Mouse (Mus musculus): ENCODE results near the gene Trp53tg5. TPM values are rescaled to one million over a fixed set of nuclear protein-coding genes. Genes with fewer than 3 reads are reported as not detected.

The Trp53tg5 gene
- polyA plus RNA-seq, 1 experiment from 2014 or later: not detected

DNA sequence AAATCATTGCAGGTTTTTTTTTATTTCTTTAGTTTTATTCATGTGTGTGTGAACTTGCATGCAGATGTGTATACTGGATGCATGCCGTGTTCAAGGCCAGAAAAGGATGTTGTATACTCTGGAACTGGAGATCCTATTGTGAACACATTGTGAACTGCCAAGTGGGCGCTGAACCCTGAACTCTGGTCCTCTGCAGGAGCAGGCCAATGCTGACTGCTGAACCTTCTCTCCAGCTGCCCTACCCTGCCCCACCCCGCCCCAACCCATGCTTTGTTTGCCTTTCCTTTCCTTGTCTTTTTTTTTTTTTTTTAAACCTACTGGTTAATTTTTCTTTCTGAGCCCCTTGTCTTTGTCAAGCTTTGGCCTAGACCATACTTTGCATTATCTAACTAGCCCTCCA, 41.4 kb upstream of the Trp53tg5 start:
- Histone ChIP-seq H3K4me2 (ENCODE audit: low read depth, low read length) (no peak overlapping the region), H3K9me3 (replicated peaks; ENCODE audit: control insufficient read depth, low read length) (no peaks in the 10 kb centered on the region), H3K4me3 (replicated peaks; ENCODE audit: low read length) (no peak overlapping the region), H3K36me3 (ENCODE audit: control insufficient read depth, insufficient read depth, low read length) (no peaks in the 10 kb centered on the region), H3K9ac (ENCODE audit: low read length) (no peak overlapping the region), H3K27me3 (ENCODE audit: control insufficient read depth, insufficient read depth, low read length) (no peaks in the 10 kb centered on the region), H3K27ac (ENCODE audit: low read length) (0 out of 2 replicates have a peak overlapping the region, but pooled peaks have one; percentile 8), H3K4me1 (ENCODE audit: control insufficient read depth, insufficient read depth, low read length) (peaks cover 8% of the 10 kb centered on the region)
- ATAC-seq (ENCODE audit: insufficient read depth, low FRiP score): peak; percentile 48; the same call in 1 of the 2 replicates
- 61% methylated on average over 3 of the region's 3 CpGs for WGBS

- no peak overlapping the region for H3K4me3 ChIP-seq (replicated peaks; ENCODE audit: low read length)
Observed at GRCm38 (mm10) chr2:164513389-164513788, 39.9 kb upstream of the Trp53tg5 start.

DNA sequence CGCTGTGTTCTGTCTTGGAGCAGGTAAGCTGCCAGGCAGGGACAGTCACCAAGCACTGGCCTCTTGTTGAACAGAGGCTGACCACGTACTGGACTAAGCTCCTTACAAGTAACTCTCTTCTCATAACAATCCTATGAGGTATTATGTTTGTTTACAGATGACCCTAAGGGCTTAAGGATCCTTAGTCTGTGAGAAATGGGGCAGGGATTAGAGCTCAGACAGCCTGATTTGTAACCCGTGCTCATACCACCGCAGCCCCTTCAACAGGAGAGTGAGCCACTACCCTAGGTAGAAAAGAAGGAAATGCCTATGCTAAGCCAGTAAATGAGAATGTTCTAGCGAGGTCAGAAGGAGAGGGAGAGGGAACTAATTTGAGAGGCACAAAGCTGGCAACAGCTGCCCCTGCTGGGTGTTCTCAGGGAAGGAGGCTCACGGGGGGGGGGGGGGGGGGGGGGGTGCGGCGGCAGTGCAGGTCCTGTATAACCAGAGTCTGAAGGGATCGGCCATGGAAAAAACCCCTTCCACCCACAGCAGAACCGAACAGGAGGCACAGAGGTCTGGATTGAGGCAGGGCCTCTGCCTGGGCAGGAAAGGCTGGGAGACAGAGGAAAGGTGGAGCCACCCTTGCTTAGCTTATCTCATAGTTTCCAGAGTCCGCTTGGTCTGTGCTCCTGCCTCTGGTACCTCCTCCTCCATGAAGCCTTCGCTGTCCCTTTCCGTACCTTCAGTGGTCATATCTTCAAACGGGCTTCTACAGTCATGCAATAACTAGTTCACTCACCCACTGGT, 38.8 kb upstream of the Trp53tg5 start:
- Histone ChIP-seq H3K36me3 (ENCODE audit: control insufficient read depth, insufficient read depth, low read length) (no peaks in the 10 kb centered on the region), H3K9me3 (replicated peaks; ENCODE audit: control insufficient read depth, low read length) (no peaks in the 10 kb centered on the region), H3K4me3 (replicated peaks; ENCODE audit: low read length) (no peak overlapping the region), H3K27ac (ENCODE audit: low read length) (no peak overlapping the region), H3K9ac (ENCODE audit: low read length) (peak overlapping the region; percentile 12; the same call in 1 of the 2 replicates), H3K27me3 (ENCODE audit: control insufficient read depth, insufficient read depth, low read length) (no peaks in the 10 kb centered on the region), H3K4me1 (ENCODE audit: control insufficient read depth, insufficient read depth, low read length) (peaks cover 8% of the 10 kb centered on the region; the same call in 1 of the 2 replicates), H3K4me2 (ENCODE audit: low read depth, low read length) (no peak overlapping the region)
- 0 out of 2 replicates have a peak, but pooled peaks have one; percentile 38 for ATAC-seq (ENCODE audit: insufficient read depth, low FRiP score)
- WGBS: 51% methylated on average over 12 of the region's 14 CpGs

More at GRCm38 (mm10) chr2:164513389-164513788, 39.9 kb upstream of the Trp53tg5 start:
- ATAC-seq (ENCODE audit: insufficient read depth, low FRiP score): no peak
- Histone ChIP-seq H3K9me3 (replicated peaks; ENCODE audit: control insufficient read depth, low read length) (no peaks in the 10 kb centered on the region), H3K27me3 (ENCODE audit: control insufficient read depth, insufficient read depth, low read length) (no peaks in the 10 kb centered on the region), H3K36me3 (ENCODE audit: control insufficient read depth, insufficient read depth, low read length) (no peaks in the 10 kb centered on the region), H3K9ac (ENCODE audit: low read length) (no peak overlapping the region), H3K4me2 (ENCODE audit: low read depth, low read length) (no peak overlapping the region), H3K27ac (ENCODE audit: low read length) (no peak overlapping the region), H3K4me1 (ENCODE audit: control insufficient read depth, insufficient read depth, low read length) (peaks cover 8% of the 10 kb centered on the region; the same call in 1 of the 2 replicates)
- 71% methylated on average over 8 of the region's 8 CpGs for WGBS

GRCm38 (mm10) chr2:164510621-164511190, 37.2 kb upstream of the Trp53tg5 start:
- ATAC-seq (ENCODE audit: insufficient read depth, low FRiP score): no peak
- H3K36me3 ChIP-seq (ENCODE audit: control insufficient read depth, insufficient read depth, low read length): no peaks in the 10 kb centered on the region
- H3K4me2 ChIP-seq (ENCODE audit: low read depth, low read length): no peak overlapping the region
- H3K27ac ChIP-seq (ENCODE audit: low read length): no peak overlapping the region
- 42% methylated on average over 4 of the region's 5 CpGs for WGBS
- H3K4me3 ChIP-seq (replicated peaks; ENCODE audit: low read length): no peak overlapping the region
- H3K9ac ChIP-seq (ENCODE audit: low read length): no peak overlapping the region
- no peaks in the 10 kb centered on the region for H3K9me3 ChIP-seq (replicated peaks; ENCODE audit: control insufficient read depth, low read length)
- H3K4me1 ChIP-seq (ENCODE audit: control insufficient read depth, insufficient read depth, low read length): peaks cover 8% of the 10 kb centered on the region; the same call in 1 of the 2 replicates
- no peaks in the 10 kb centered on the region for H3K27me3 ChIP-seq (ENCODE audit: control insufficient read depth, insufficient read depth, low read length)

DNA sequence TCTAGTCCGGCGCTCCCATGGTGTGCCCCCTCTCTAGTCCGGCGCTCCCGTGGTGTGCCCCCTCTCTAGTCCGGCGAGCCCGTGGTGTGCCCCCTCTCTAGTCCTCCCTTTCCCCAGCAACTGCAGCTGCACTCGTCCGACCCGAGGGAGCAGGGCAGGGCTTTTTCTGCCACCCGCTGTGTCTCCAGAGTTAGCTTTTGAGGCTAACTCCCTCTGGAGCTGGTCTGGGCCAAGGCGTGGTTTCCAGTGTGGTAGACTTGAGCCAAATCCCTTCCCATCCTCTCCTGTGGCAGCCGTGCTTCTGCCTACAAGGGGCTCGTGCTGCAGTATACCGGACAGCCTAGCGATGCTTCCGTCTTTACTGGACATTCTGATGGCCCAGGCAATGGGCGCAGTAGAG, 34.3 kb upstream of the Trp53tg5 start:
- no peak for ATAC-seq (ENCODE audit: insufficient read depth, low FRiP score)
- no peak overlapping the region for H3K4me2 ChIP-seq (ENCODE audit: low read depth, low read length)
- H3K4me3 ChIP-seq (replicated peaks; ENCODE audit: low read length): no peak overlapping the region
- peaks cover 3% of the 10 kb centered on the region; the same call in 1 of the 2 replicates for H3K4me1 ChIP-seq (ENCODE audit: control insufficient read depth, insufficient read depth, low read length)
- no peak overlapping the region for H3K27ac ChIP-seq (ENCODE audit: low read length)
- peaks cover 4% of the 10 kb centered on the region; the same call in 1 of the 2 replicates for H3K9me3 ChIP-seq (replicated peaks; ENCODE audit: control insufficient read depth, low read length)
- H3K36me3 ChIP-seq (ENCODE audit: control insufficient read depth, insufficient read depth, low read length): peaks cover 22% of the 10 kb centered on the region
- H3K27me3 ChIP-seq (ENCODE audit: control insufficient read depth, insufficient read depth, low read length): no peaks in the 10 kb centered on the region
- H3K9ac ChIP-seq (ENCODE audit: low read length): no peak overlapping the region
- 84% methylated on average over 19 of the region's 19 CpGs for WGBS

DNA sequence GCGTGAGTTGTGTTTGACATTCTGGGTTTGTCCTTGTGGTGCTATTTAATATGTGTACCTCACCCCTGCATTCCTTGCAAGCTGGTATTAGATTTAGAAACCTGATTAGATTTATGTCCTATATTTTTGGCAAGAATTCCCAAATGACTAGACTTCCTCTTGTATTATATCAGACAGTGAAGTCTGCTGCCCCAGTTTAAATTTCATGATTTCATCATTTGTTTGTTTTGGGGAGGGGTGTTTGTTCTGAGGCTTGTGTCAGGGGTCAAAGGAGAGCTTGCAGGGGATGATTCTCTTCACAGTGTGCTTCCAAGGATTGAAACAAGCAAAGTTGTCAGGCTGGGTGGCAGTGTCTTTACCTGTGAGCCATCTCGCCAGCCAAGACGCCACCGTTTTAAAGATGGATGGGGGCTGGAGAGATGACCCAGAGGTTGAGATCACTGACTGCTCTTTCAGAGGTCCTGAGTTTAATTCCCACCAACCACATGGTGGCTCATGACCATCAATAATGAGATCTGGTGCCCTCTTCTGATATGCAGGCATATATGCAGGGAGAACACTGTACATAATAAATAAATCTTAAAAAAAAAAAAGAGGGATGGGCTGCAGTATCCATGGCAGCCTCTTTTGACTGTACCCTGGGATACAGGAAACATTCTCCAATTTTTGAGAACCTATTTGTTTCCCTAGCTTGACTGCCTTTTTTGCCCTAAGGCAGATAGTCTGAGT, 32.3 kb upstream of the Trp53tg5 start:
- ATAC-seq (ENCODE audit: insufficient read depth, low FRiP score): no peak
- 76% methylated on average over 4 of the region's 4 CpGs for WGBS
- H3K36me3 ChIP-seq (ENCODE audit: control insufficient read depth, insufficient read depth, low read length): peaks cover 26% of the 10 kb centered on the region

DNA sequence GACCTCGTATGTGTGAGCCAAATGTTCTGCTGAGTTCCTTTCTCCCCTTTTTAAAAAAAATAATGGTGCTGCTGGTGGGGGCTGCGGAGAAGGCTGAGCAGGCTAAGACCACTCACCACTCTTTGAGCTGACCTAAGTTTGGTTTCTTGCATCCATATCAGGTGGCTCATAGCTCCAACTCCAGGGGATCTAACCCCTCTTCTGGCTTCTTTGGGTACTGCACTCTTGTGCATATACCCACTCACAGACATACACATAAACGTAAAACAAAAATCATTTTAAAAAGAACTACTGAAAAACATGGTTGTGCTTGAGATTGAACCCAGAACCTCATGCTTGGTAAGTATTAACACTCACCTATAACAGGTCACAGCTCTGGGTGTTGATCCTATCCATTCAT, 31.4 kb upstream of the Trp53tg5 start:
- no peak for ATAC-seq (ENCODE audit: insufficient read depth, low FRiP score)
- H3K36me3 ChIP-seq (ENCODE audit: control insufficient read depth, insufficient read depth, low read length): peaks cover 26% of the 10 kb centered on the region

More for the DNA sequence above, 32.3 kb upstream of the Trp53tg5 start:
- Histone ChIP-seq H3K27ac (ENCODE audit: low read length) (no peak overlapping the region), H3K9me3 (replicated peaks; ENCODE audit: control insufficient read depth, low read length) (peaks cover 4% of the 10 kb centered on the region; the same call in 1 of the 2 replicates), H3K27me3 (ENCODE audit: control insufficient read depth, insufficient read depth, low read length) (no peaks in the 10 kb centered on the region), H3K9ac (ENCODE audit: low read length) (no peak overlapping the region), H3K4me3 (replicated peaks; ENCODE audit: low read length) (no peak overlapping the region), H3K4me2 (ENCODE audit: low read depth, low read length) (no peak overlapping the region), H3K4me1 (ENCODE audit: control insufficient read depth, insufficient read depth, low read length) (no peaks in the 10 kb centered on the region)

DNA sequence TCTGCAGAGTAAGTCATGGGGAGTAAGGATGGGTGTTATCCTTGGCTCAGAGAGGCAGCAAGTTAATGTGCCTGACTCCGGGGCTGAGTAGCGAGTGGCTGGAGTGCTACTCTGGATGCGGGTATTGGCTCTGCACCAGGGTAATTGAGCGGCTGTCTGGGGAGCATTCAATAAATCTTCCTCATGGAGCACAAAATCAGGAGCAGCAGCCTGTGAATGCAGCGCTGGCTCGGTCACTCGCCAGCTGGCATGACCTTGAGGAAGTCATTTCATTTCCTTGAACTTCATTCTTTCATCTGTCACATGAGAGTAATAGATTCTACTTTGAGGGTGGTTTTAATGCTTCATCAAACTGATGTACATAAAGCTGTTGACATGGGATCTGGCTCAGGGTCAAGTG, 27.0 kb upstream of the Trp53tg5 start:
- Histone ChIP-seq H3K27ac (ENCODE audit: low read length) (no peak overlapping the region), H3K9ac (ENCODE audit: low read length) (no peak overlapping the region), H3K4me2 (ENCODE audit: low read depth, low read length) (no peak overlapping the region), H3K27me3 (ENCODE audit: control insufficient read depth, insufficient read depth, low read length) (no peaks in the 10 kb centered on the region), H3K4me3 (replicated peaks; ENCODE audit: low read length) (no peak overlapping the region), H3K9me3 (replicated peaks; ENCODE audit: control insufficient read depth, low read length) (peaks cover 4% of the 10 kb centered on the region; the same call in 1 of the 2 replicates), H3K4me1 (ENCODE audit: control insufficient read depth, insufficient read depth, low read length) (peaks cover 12% of the 10 kb centered on the region), H3K36me3 (ENCODE audit: control insufficient read depth, insufficient read depth, low read length) (peaks cover 26% of the 10 kb centered on the region)
- no peak for ATAC-seq (ENCODE audit: insufficient read depth, low FRiP score)
- WGBS: 86% methylated on average over 7 of the region's 7 CpGs

More for the DNA sequence above, 31.4 kb upstream of the Trp53tg5 start:
- Histone ChIP-seq H3K27ac (ENCODE audit: low read length) (no peak overlapping the region), H3K4me2 (ENCODE audit: low read depth, low read length) (no peak overlapping the region), H3K4me3 (replicated peaks; ENCODE audit: low read length) (no peak overlapping the region), H3K9ac (ENCODE audit: low read length) (no peak overlapping the region), H3K4me1 (ENCODE audit: control insufficient read depth, insufficient read depth, low read length) (no peaks in the 10 kb centered on the region), H3K9me3 (replicated peaks; ENCODE audit: control insufficient read depth, low read length) (peaks cover 4% of the 10 kb centered on the region; the same call in 1 of the 2 replicates), H3K27me3 (ENCODE audit: control insufficient read depth, insufficient read depth, low read length) (no peaks in the 10 kb centered on the region)
- 93% methylated on average over 3 of the region's 3 CpGs for WGBS
